Mouse (Mus musculus) cortical plate, adult 2 months (tissue): Measurements from ENCODE around the gene Nlrp4f. TPM values are rescaled to one million over a fixed set of nuclear protein-coding genes. Genes with fewer than 3 reads are reported as not detected.
A peak's percentile ranks its signal among the peaks of the same experiment; 100 is the strongest.

Experiments
- H3K27ac ChIP-seq: fragments of 200-500 bp; 2 replicates; pipeline ENCODE4 v1.5.1; 2012; ENCODE audit warnings: low read length, control low read depth, inconsistent platforms; ENCODE audit not compliant: insufficient read depth
- H3K4me1 ChIP-seq: fragments of 200-500 bp; 2 replicates; pipeline ENCODE4 v1.6.1; 2011; ENCODE audit warnings: low read length; ENCODE audit not compliant: control insufficient read depth, insufficient read depth
- H3K4me3 ChIP-seq: fragments of 200-500 bp; 2 replicates; pipeline ENCODE4 v1.5.1; 2011; ENCODE audit warnings: mild to moderate bottlenecking, low read length, control low read depth; ENCODE audit not compliant: insufficient read depth
- CTCF ChIP-seq: fragments of 200-500 bp; IDR thresholded peaks from 2 replicates; pipeline ENCODE4 v1.5.1; 2011; ENCODE audit warnings: mild to moderate bottlenecking, control low read depth, low read length; ENCODE audit not compliant: insufficient read depth; ENCODE audit errors: extremely low read depth
- POLR2A ChIP-seq: fragments of 200-500 bp; IDR thresholded peaks from 2 replicates; pipeline ENCODE4 v1.6.1; 2011; ENCODE audit warnings: mild to moderate bottlenecking, low read length, control low read depth; ENCODE audit not compliant: insufficient read depth; ENCODE audit errors: extremely low read depth
- polyA plus RNA-seq: library from polyadenylated mRNA; depleted of rRNA; stranded (reverse); fragments of >200 nt; gene quantifications from 2 replicates; pipeline ENCODE4 v1.2.3, GENCODE M21; 2012; rRNA removed

Gene Nlrp4f
- polyA plus RNA-seq: 0.23 TPM in 2 replicates

DNA sequence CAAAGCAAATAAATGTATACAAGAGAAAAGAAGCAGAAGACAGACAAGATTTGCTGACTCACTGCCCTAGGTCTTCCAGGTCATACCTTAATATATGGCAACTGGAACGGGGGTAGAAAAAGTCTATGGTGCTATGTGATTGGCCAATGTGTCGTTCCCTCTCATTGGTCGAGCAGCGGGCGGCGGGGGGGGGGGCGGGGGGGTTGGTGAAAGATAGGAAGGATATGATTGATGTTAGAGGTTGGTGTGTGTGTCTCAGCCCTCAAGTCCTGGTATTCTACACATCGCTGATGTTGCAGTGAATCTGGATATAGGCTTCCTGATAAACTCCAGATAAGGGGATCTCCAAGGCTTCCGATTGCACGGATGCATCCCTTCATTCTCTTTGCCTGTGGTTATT lies at the start of gene Nlrp4f:
Nlrp4f (minus strand) TSS at position 101 of the 400 bp plus-strand sequence.
- Histone ChIP-seq H3K4me3 (no peak within 1 kb of the TSS), H3K27ac (no peak within 1 kb of the TSS), H3K4me1 (no peaks in the 10 kb centered on the region)
- no peak for TF ChIP-seq CTCF
- TF ChIP-seq POLR2A: no peak

DNA sequence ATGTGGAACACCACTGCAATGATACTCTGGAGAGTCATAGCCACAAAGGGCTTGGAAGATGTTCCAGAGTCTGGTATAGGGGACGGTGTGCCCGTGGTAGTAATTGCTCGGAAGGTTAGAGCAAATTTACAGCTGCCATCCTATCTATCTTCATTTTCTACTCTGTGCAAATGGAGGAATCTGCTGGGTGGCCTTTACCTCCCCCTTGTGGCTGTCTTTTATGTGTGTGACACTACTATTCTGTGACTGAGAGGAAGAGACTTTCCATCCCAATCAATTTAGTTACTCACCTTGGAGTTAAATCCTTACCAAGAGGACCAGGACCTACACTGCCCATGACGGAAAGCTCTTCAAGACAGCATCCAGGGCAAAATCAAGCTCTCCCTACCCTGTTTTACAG lies 37.5 kb upstream of the Nlrp4f start:
- H3K27ac ChIP-seq: no peak overlapping the region
- no peak for TF ChIP-seq POLR2A
- TF ChIP-seq CTCF: 0 out of 2 replicates have a peak, but pooled peaks have one; percentile 0
- no peak overlapping the region for H3K4me3 ChIP-seq
- H3K4me1 ChIP-seq: no peaks in the 10 kb centered on the region

DNA sequence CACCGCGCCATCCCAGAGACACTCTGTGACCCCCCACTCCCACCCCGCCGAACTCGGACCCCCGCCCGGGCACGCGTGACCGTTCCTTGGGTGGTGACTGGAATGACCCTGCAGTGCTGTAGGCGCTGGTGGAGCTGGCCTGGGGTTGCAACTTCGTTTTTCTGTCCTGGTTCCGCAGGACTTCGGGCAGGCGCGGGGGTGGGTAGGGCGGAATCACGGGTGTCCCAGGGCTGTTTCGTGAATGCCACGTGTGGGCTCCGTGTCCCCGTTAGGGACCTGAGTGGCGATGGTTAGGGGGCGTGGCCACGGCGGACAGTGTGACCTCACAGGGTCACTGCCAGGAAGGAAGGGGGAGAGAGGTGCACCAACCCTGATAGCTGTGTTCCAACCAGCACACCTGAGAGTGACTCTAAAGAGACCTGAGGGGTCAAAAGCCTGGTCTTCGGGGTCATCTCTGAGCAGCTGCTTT lies 36.6 kb upstream of the Nlrp4f start:
- Histone ChIP-seq H3K4me1 (no peaks in the 10 kb centered on the region), H3K27ac (no peak overlapping the region), H3K4me3 (peak overlapping the region; percentile 51)
- TF ChIP-seq POLR2A (no peak), CTCF (no peak)

DNA sequence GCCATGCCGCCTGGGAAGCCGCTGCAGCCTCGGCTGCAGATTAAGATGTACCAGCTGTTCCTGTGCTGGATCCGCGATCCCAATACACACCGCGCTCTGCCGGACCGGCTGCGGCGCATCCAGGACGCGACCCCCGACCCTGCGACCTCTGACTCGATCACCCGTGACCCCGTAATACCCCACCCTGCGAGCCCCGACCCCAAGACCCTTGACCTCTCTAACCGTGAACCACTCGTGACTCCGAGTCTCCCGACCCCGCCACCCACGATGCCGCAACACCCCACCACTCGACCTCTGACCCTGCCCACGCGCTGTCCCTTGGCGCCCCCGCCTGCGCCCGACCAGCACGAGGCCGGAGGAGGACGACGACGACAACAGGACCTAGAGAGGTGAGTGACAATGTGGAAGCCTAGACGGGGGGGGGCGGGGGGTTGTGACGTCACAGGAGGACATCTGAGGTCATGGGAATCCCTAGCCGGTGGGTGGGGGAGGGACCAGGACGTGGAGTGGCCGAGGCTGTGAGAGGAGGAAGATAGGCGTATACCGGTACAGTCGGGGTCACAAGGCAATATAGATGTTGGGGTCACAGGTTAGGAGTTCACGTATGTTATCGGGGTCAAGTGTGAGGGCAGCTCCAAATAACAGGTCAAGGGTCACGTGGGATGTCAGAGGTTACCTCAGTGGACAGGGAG lies 36.0 kb upstream of the Nlrp4f start:
- TF ChIP-seq POLR2A (no peak), CTCF (no peak)
- H3K4me1 ChIP-seq: no peaks in the 10 kb centered on the region
- no peak overlapping the region for H3K27ac ChIP-seq
- H3K4me3 ChIP-seq: peak overlapping the region; percentile 51

DNA sequence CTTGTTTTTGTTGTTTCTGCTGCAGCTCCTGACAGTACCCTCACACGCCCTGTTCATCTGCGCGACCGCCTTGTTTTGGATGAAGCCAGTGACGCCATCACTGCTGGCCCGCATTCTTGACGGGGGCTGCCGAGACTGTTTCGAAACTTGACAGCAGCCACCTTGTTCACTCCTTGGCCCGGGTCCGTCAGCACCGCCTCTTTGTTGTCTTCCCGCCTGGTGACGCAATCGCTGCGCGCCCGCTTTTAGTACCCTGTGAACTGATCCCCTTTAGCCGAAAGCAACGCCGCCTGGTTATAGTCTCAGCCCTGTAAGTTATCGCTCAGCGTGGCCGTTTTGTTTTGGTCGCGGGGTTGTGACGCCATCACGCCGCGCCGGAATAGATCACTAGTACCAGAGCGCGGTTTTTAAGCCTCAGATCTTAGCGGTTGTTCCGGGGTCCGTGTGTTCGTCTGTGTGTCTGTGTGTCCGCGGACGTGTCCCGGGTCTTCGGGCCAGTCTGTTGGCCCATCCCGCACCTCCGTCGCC lies 35.4 kb upstream of the Nlrp4f start:
- no peak for TF ChIP-seq CTCF
- TF ChIP-seq POLR2A: peak; percentile 51; the same call in 1 of the 2 replicates
- Histone ChIP-seq H3K4me1 (no peaks in the 10 kb centered on the region), H3K4me3 (peak overlapping the region; percentile 51), H3K27ac (peak overlapping the region; percentile 80)

DNA sequence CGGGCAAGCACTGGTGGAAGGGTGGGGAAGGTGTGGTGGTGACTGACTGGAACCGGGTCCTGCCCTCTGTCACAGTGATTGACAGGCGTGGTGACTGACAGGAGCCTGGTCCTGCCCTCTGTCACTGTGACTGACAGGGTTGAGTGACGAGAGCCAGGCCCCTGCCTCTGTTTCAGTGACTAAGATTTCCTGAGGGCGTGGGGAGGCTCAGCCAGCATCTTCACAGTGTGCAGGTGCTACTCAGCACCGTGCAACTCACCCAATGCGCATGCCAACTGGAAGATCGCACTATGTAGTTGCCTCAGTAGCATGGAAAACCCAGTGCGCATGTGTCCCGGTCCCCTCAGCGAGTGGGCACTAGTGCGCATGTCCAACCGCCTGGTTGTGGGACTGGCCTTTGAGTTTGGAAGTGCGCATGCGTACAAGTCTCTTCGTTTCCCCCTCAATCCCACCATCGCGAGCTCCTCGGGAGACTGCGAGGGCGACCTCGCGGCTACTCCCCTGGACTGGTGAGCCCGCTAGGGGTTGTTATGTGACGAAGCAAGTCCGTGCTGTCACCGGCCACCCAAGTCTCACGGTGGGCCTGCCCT lies 34.8 kb upstream of the Nlrp4f start:
- Histone ChIP-seq H3K27ac (peak overlapping the region; percentile 80), H3K4me1 (no peaks in the 10 kb centered on the region), H3K4me3 (peak overlapping the region; percentile 51)
- peak; percentile 94 for TF ChIP-seq POLR2A
- no peak for TF ChIP-seq CTCF

DNA sequence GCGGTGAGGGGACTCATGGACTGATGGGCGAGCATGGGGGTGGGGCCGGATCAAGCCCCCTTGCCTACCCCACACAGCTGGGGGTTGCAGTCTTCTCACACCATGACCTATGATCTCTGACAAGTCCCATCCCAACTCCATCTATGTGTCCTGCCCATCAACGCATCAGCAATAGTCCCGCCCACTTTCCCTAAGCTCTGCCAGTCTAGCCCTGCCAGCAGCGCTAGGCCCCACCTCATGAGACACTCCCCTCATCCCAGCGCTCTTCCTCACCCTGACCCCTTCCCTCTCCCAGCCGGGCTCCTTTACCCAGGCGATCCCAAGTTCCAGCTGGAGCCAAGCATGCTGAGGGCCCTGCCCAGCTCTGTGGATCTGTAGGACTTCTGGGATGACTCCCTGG lies 31.4 kb upstream of the Nlrp4f start:
- Histone ChIP-seq H3K4me1 (no peaks in the 10 kb centered on the region), H3K27ac (no peak overlapping the region), H3K4me3 (no peak overlapping the region)
- TF ChIP-seq POLR2A (no peak), CTCF (no peak)

DNA sequence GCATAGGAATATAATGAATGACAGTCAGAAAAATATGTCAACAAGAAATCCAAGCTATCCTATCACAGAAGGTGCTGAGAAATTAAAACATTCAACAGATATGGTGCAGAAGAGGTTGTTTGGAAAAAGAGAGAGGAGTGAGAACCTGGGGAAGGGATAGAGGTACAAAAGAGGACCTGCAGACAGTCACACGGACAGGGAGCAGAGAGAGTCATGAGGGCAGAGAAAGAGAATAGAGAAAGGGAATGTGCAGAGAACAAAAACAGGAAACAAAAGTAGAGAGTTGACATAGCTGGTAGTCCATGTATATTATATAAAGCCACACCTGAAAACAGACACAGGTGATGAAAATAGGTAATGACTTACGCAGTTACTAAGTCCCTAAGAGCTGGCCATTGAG lies 20.9 kb upstream of the Nlrp4f start:
- Histone ChIP-seq H3K4me1 (no peaks in the 10 kb centered on the region), H3K4me3 (no peak overlapping the region), H3K27ac (no peak overlapping the region)
- no peak for TF ChIP-seq POLR2A
- TF ChIP-seq CTCF: no peak

DNA sequence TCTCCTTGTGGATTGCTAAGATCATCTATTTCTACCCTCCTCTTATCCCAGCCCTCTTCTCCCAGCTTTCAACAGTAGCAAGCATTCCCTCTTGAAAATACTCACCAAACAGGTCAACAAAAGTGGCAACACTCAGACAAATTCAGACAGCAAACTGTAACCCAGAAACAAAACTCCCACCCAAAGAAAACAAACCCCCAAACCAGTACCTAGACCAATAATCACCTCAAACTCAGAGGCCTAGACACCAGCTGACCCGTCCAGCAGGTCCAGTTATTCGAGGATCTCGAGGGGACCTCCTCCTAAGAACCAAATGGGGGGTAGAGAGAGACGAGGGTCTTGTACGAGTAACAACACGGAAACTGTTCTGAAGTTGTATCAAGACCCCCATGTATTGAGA lies 20.2 kb upstream of the Nlrp4f start:
- no peak overlapping the region for H3K4me3 ChIP-seq
- TF ChIP-seq POLR2A: no peak
- no peak for TF ChIP-seq CTCF
- H3K4me1 ChIP-seq: no peaks in the 10 kb centered on the region
- no peak overlapping the region for H3K27ac ChIP-seq

DNA sequence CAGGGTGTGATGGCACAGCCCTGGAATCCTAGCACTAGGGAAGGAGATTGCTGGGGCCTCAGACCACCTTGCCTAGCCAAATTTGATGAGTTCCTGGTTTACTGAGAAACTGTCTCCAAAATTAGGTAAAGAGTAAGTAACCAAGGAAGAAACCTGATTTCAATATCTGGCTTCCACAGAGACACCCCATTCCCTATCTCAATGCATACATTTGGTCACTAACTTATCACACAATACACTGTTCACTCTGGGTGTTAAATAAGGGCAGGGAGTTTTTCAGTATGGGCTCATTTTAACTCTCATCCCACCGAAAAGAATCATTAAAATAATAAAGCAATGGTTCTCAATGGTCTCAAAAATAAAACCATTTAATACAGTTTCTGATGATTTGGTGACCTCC lies 5.1 kb downstream of the Nlrp4f start:
- H3K27ac ChIP-seq: no peak overlapping the region
- no peak overlapping the region for H3K4me3 ChIP-seq
- TF ChIP-seq CTCF (no peak), POLR2A (no peak)
- no peaks in the 10 kb centered on the region for H3K4me1 ChIP-seq
